Mouse (Mus musculus) ovary, adult 18-20 months (tissue): ENCODE results near the gene Tpmt.
A peak's percentile ranks its signal among the peaks of the same experiment; 100 is the strongest.

ENCODE experiments used
- DNase-seq: peaks from one replicate; pipeline ENCODE4 v3.0.0; 2022; ENCODE audit warnings: low spot score, mixed read lengths

Tpmt gene

DNA sequence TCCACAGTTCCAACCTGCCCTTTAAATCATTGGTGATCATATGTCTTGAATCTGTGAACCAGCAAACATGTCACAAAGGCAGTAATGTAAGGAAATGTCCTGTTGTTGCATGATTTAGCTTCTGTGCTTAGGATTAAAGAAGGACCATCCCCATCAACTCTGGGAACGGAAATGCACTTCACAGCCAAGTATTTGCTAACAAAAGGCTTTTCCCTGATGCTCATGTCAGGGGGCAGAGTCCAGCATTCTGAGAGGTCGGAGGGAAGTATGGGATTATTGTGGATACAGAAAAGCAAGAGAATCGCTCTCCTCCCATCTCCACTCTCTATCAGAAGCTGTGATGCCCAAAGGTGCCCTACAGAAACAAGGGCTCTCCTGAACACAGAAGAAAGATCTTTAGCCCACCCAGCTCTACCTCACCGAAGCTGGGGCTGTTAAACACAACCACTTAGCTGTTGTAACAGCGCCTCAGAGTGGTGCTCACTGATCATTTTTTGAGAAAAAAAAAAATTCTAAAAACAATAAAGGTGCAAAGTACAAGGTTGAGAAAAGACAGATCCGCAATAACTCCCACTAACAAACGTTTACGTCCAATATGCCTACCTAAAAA, 2.4 kb downstream of the Tpmt start:
- DNase-seq, result no peak

DNA sequence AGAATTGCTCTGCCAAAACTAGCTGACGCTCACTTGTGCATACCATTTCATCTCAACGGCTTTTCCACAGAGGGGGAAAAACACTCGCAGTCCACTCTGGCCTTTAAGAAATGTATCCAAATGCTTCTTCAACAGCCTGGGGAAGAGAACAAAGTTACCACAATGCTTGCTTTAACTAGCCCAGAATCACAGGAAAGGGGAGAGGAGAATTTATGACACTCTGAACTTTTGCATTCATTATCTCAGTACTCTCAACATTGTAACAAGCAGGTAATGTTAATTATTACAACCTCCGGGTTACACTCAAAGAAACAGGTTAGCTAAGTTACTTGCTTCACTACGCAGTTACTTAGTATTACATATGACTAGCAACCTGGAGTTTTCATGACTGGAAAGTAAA, 4.5 kb downstream of the Tpmt start:
- DNase-seq, result no peak

DNA sequence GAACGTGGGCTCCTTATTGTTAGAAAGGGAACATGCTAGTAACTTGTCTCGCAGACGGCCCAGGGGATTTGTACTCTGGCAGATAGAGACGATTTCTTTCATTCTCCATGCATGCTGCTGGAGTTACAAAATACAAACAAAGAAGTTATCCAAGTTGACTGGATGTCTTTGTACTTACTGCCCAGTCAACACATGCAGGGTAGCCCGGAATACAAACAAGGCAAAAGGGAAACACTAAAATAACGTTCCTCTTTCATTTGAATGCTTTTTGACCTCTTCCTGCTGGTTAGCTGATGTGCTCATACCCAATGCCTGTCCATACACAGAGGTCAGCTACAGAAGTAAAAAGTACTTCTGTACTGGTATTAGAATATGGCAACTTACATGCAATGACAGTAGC, 6.6 kb downstream of the Tpmt start:
- DNase-seq, result no peak

GRCm38 (mm10) chr13:47033602-47034001, 10.9 kb downstream of the Tpmt start:
- no peak for DNase-seq

DNA sequence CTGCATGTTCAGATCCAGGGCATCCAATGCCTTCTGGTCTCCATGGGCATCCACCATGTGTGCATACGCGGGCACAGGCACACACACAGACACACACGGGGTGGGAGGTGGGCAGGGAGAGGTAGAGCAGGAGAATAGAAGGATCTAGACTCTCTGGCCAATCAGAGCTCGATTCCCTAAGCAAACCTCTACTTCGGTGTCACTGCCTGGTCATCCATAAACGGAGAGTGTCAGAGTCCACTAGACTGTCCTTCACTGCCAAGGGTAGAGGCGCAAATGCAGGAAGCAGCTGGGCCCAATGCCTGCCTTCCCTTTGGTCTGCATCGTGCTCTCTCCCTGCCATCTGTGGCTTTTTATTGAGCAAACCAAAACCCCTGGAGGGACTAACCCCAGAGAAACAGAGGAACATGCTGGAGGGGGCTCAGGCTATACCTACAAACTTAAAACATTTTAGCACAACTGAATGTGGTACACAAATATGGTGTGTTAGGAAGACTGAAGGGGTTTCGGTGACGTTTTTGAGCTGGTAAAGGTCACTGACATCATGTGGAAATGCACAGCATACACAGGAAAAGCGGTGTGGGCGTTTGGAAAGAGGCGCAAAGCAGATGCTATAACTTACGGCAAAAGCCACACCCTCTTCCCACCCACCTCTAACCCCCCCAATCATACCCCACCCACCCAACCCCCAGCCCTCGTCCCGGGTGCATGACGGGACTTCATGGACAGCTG, 14.0 kb downstream of the Tpmt start:
- no peak for DNase-seq

GRCm38 (mm10) chr13:47020798-47021197, 23.7 kb downstream of the Tpmt start:
- DNase-seq, result no peak

- DNase-seq, result no peak
Measured at GRCm38 (mm10) chr13:47019774-47020173, 24.8 kb downstream of the Tpmt start.

DNA sequence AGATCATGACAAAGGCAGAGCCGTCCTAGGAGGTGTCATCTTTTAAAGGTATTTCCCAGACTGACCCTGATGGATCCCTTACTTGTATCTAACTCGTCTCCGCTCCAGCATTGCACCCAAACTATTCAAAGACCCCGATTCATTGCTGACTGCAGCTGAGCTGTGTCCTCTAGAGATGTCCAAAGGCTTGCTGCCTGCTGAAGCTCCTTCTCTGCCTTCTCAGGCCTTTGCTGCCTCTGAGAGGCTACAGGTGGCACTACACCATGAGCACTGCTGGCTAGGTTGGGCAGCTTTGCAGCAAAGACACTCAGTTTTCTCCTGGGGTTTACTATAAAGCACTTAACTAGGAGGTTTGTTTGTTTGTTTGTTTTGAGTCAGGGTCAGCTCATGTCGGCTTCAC, 27.3 kb downstream of the Tpmt start:
- DNase-seq, result peak; percentile 38

DNA sequence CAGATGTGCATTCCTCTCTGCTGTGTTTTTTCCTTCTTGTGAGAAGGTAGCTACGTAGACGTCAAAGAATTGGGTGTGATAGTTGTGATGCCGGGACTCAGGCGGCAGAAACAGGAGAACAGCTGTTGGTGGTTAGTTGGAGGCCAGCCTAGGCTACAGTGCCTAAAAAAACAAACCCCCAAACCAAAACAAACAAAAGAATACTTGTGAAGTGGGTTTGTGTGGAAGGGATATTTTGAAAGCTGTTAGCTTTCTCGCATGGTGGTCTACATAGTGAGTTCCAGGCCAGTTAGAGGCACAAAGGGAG, 29.4 kb downstream of the Tpmt start:
- DNase-seq, result no peak

- peak; percentile 62 for DNase-seq
Measured at GRCm38 (mm10) chr13:47014334-47015194, 30.0 kb downstream of the Tpmt start, which contains the start of gene Nhlrc1. Gene Nhlrc1 (minus strand): TSS chr13:47014850.

DNA sequence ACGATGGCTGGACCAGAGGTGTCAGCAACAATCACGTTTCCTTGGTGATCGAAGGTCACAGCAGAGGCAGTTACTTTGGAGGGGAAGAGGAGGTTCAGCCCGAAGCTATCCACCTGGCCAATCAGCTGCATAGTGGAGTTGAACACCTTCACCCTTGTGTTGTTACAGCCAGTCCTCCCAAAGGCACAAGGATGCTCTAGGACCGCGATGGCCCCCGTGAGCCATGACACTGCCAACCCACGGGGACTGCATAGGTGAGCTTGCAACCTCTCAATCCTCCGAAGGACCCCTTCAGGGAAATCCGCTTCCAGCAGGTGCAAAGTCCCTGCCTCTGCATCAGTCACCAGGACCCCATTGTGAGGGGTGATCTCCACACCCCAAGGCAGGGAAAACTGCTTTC, 30.8 kb downstream of the Tpmt start:
- DNase-seq, result no peak

- no peak for DNase-seq
Measured at GRCm38 (mm10) chr13:47001590-47001989, 42.9 kb downstream of the Tpmt start.

DNA sequence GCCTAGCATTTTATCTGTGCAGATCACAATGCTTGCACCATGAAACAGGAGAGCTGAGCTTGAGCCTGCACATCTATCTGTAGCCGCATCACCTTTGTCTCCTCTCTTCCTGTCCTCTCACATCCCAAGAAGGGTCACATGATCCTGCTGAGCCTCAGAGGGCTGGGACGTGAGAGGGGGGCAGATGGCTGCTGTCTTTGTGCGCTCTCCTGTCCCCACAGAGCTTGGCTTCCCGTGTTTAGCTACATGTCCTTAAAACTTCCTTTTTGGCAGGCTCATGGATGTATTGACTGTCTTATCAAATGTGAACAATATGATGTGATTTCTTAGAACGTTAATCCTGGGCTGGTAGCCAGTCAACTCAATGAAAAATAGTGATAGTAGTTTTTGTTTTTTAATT, 45.0 kb downstream of the Tpmt start:
- no peak for DNase-seq

DNA sequence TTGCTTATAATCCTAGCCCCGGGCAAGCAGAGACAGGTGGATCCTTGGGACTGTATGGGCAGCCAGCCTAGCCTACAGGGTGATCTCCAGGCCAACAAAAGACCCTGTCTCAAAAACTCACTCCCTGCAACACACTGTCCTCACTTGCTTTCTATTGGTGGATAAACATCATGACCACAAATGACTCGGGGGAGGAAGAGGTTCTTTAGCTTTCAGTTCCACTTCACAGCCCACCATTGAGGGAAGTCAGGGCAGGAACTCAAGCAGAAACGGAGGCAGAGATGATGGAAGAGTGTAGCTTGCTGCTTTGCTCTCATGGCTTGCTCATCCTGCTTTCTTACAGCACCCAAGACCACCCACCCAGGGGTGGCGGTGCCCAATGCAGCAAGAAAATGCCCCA, 47.2 kb downstream of the Tpmt start:
- DNase-seq, result no peak

- no peak for DNase-seq
Measured at GRCm38 (mm10) chr13:46993274-46993551, 51.3 kb downstream of the Tpmt start.

DNA sequence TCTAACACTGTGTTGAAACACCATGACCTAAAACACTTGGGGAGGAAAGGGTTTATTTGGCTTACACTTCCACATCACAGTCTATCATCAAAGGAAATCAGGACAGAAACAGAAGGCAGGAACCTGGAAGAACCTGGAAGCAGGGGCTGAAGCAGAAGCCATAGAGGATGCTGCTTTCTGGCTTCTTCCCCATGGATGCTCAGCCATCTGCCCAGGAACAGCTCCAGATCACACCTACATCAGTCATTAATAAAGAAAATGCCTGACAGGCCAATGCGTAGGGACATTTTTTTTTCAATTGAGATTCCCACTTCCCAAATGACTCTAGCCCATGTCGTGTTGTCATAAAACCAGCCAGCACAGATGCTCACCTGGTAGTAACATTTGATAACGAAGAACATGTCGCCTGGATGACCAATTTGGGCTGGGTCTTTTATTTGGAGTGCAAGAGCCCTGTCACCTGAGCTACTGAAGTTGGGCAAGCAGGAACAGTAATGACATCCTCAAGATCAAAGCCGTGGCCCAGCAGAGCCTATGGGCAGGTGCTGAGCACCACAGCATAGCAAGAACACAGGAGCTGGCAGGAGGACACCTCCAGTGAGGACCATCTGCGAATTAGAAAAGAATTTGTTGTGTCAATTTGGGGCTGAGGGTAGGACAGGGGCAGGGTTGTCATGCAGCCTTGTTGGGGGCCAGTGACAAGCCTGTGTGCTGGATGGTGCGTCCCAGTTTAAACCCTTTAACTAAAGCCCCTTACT, 51.8 kb downstream of the Tpmt start:
- no peak for DNase-seq

DNA sequence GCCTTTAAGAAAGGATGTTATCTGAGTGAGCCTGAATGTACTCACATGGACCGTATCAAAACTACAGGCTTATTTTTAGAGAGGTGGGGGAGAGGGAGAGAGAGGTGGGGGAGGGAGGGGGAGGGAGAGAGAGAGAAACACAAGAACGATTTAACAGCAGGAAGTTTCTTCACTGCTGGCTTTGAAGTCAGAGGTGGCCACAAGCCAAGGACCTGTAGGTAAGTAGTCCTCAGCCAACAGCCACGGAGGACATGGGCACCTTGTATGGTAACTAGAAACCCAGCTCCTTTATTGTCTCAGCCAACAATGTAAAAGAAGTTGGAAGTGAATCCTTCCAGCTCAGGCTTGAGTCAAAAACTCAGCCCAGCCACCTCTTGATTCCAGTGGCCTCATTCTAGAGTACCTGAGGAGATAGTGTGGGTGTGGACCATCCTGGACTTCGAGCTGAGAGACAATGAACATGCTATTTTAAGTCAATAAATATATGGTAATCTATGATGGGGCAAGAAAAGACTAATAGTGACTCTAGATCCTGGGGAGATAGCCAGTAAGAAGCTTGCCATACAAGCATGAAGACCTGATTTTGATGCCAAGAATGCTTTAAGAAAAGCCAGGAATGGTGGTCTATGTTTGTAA, 54.0 kb downstream of the Tpmt start:
- no peak for DNase-seq

DNA sequence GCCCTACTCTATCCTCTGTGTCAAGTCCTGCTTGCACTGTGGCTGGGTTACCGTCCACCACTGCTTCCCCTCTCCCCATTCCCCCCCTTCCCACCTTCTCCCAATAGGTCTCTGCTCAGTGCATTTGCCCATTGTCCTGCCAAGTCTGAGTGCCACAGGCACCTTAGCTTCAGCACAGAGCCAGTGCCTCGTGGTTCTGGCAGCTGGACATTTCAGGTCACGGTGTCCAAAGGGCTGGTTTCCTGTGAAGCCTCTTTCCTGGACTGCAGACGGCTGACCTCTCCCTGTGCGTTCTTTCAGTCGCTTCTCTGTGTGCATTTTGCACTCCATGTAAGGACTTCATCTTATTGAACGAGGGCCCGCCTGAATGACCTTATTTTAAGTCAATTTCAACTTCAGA, 56.6 kb downstream of the Tpmt start:
- no peak for DNase-seq

GRCm38 (mm10) chr13:46986208-46986607, 58.3 kb downstream of the Tpmt start:
- DNase-seq, result no peak

DNA sequence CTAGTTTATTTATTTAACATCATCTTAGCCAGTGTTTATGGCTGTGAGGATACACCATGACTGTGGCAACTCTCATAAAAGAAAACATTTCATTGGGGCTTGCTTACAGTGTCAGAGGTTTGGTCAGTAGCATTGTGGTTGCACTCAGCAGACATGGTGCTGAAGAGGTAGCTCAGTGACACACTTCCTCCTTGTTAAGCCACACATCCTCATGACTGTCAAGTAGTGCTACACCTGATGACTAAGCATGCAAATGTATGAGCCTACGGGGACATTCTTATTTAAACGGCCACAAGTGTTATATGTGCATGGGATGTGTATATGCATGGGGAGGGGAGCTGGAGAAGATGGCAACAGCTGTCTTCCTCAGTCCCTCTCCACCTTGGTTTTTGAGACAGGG, 60.7 kb downstream of the Tpmt start:
- no peak for DNase-seq

GRCm38 (mm10) chr13:46979836-46980490, 64.6 kb downstream of the Tpmt start:
- no peak for DNase-seq

GRCm38 (mm10) chr13:46976532-46976931, 68.0 kb downstream of the Tpmt start:
- DNase-seq, result no peak
